Mouse (Mus musculus) hindbrain, embryonic 11.5 days (tissue): ENCODE results near the gene Foxn3. TPM values are rescaled to one million over a fixed set of nuclear protein-coding genes. Genes with fewer than 3 reads are reported as not detected.

ENCODE experiments used
- ATAC-seq: fragments of 200-750 bp; cut with Nextera tagmentation; 2 replicates; pipeline ENCODE4 v1.8.0; 2017; ENCODE audit warnings: mild to moderate bottlenecking, moderate TSS enrichment, moderate library complexity; ENCODE audit not compliant: low FRiP score
- DNase-seq: peaks from one replicate; pipeline ENCODE4 v3.0.0-alpha.2; 2015; ENCODE audit warnings: low spot score
- H3K27ac ChIP-seq: fragments of 300-500 bp; sonication (generic); 2 replicates; pipeline ENCODE4 v1.5.1; 2014; ENCODE audit warnings: mild to moderate bottlenecking, low read depth, low read length
- H3K27me3 ChIP-seq: fragments of 300-500 bp; sonication (generic); 2 replicates; pipeline ENCODE4 v1.6.1; 2014; ENCODE audit warnings: mild to moderate bottlenecking, low read length, moderate library complexity, mixed read lengths; ENCODE audit not compliant: control insufficient read depth, insufficient read depth
- H3K36me3 ChIP-seq: fragments of 300-500 bp; sonication (generic); 2 replicates; pipeline ENCODE4 v1.6.1; 2014; ENCODE audit warnings: mild to moderate bottlenecking, low read length, moderate library complexity, mixed read lengths; ENCODE audit not compliant: control insufficient read depth, insufficient read depth
- H3K4me1 ChIP-seq: fragments of 300-500 bp; sonication (generic); replicated peaks from 2 replicates; pipeline ENCODE4 v1.6.1; 2014; ENCODE audit warnings: low read length, mixed read lengths; ENCODE audit not compliant: control insufficient read depth, insufficient read depth
- H3K4me2 ChIP-seq: fragments of 300-500 bp; sonication (generic); replicated peaks from 2 replicates; pipeline ENCODE4 v1.6.1; 2014; ENCODE audit warnings: mild to moderate bottlenecking, low read depth, low read length
- H3K4me3 ChIP-seq: fragments of 300-500 bp; sonication (generic); 2 replicates; pipeline ENCODE4 v1.5.1; 2014; ENCODE audit warnings: low read depth, low read length
- H3K9ac ChIP-seq: fragments of 300-500 bp; sonication (generic); 2 replicates; pipeline ENCODE4 v1.6.1; 2014; ENCODE audit warnings: low read depth, low read length
- H3K9me3 ChIP-seq: fragments of 300-500 bp; sonication (generic); 2 replicates; pipeline ENCODE4 v1.6.1; 2016; ENCODE audit warnings: low read length; ENCODE audit not compliant: control insufficient read depth
- WGBS: fragments of 180-500 bp; shearing (Covaris S2); extraction: QIAGEN DNeasy Blood & Tissue Kit; methylation state at CpG from one replicate; pipeline ENCODE4 v1.1.7; 2014; 5-methylcytosine and 5-hydroxymethylcytosine counted together
- polyA plus RNA-seq: library from polyadenylated mRNA; unstranded; fragments of >200 nt; fragmentation: Nextera tagmentation; extraction: Ambion mirVana; gene quantifications from 2 replicates; pipeline ENCODE4 v1.2.1, GENCODE M21; 2014

Foxn3 gene
- polyA plus RNA-seq, 1 experiment from 2014 or later, result 91.6 TPM

GRCm38 (mm10) chr12:99570197-99570956 is 7.0 kb upstream of the Foxn3 start:
- Histone ChIP-seq H3K9me3 (no peaks in the 10 kb centered on the region), H3K9ac (no peak overlapping the region), H3K4me2 (no peak overlapping the region), H3K27ac (no peak overlapping the region), H3K4me1 (no peaks in the 10 kb centered on the region), H3K4me3 (no peak overlapping the region), H3K27me3 (no peaks in the 10 kb centered on the region), H3K36me3 (no peaks in the 10 kb centered on the region)
- ATAC-seq (no peak), DNase-seq (no peak)
- 76% methylated on average over 25 of the region's 25 CpGs for WGBS

GRCm38 (mm10) chr12:99565606-99566005 is 2.2 kb upstream of the Foxn3 start:
- no peaks in the 10 kb centered on the region for H3K27me3 ChIP-seq
- H3K9me3 ChIP-seq, result no peaks in the 10 kb centered on the region
- H3K9ac ChIP-seq, result no peak overlapping the region
- no peaks in the 10 kb centered on the region for H3K36me3 ChIP-seq
- DNase-seq (no peak), ATAC-seq (no peak)
- no peak overlapping the region for H3K27ac ChIP-seq
- WGBS, result 75% methylated on average over 2 of the region's 2 CpGs
- H3K4me1 ChIP-seq, result no peaks in the 10 kb centered on the region
- H3K4me2 ChIP-seq, result no peak overlapping the region
- H3K4me3 ChIP-seq, result no peak overlapping the region

DNA sequence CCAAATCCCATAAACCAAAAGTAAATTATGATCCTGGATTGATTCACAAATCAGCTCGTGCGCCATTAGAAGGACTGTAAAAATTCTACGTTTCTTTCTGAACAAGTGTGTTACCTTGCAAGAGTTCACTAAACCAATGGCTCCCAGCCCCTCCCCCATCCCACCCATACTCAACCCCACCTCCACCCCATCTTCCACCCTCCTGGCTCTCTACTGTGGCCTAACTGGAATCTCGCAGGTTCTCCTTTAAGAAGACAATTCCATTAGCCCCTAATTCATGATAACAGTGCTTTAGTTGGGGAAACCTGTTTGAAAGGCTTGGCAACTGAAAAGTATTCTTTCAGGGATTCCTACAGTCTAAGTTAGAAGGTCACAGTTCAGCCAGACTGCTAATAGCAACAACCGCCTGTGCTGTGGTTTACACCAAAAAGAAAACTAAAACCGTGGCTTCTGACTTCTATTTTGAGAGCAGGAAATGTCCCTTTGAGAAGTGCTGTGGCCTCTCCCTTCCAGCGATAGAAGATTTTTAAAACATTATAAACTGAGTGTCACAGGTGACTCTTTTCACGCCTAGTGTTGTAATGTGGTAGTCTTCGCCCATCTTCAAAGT is 1.0 kb upstream of the Foxn3 start:
- WGBS, result 33% methylated on average over 9 of the region's 9 CpGs
- H3K9ac ChIP-seq, result no peak overlapping the region
- no peaks in the 10 kb centered on the region for H3K27me3 ChIP-seq
- no peaks in the 10 kb centered on the region for H3K4me1 ChIP-seq
- no peaks in the 10 kb centered on the region for H3K36me3 ChIP-seq
- DNase-seq (peak; percentile 44), ATAC-seq (no peak)
- H3K4me3 ChIP-seq, result no peak overlapping the region
- H3K9me3 ChIP-seq, result no peaks in the 10 kb centered on the region
- H3K4me2 ChIP-seq, result peak overlapping the region; percentile 76; the same call in 1 of the 2 replicates
- no peak overlapping the region for H3K27ac ChIP-seq

GRCm38 (mm10) chr12:99562867-99563189 is 554 bp downstream of the Foxn3 start:
- Histone ChIP-seq H3K9ac (peak overlapping the region; percentile 87), H3K4me1 (no peaks in the 10 kb centered on the region), H3K36me3 (no peaks in the 10 kb centered on the region), H3K4me3 (peak overlapping the region; percentile 81), H3K27ac (no peak overlapping the region), H3K4me2 (peak overlapping the region; percentile 76), H3K9me3 (no peaks in the 10 kb centered on the region), H3K27me3 (no peaks in the 10 kb centered on the region)
- under 1% methylated on average over 10 of the region's 10 CpGs for WGBS
- DNase-seq (peak; percentile 62), ATAC-seq (no peak)

GRCm38 (mm10) chr12:99562073-99562866 is 1.1 kb downstream of the Foxn3 start:
- Histone ChIP-seq H3K9ac (peak overlapping the region; percentile 87), H3K27me3 (no peaks in the 10 kb centered on the region), H3K4me1 (no peaks in the 10 kb centered on the region), H3K9me3 (no peaks in the 10 kb centered on the region), H3K27ac (peak overlapping the region; percentile 68), H3K4me2 (peak overlapping the region; percentile 76), H3K36me3 (no peaks in the 10 kb centered on the region), H3K4me3 (peak overlapping the region; percentile 81)
- ATAC-seq (peak; percentile 65), DNase-seq (peak; percentile 73)
- WGBS, result under 1% methylated on average over 24 of the region's 24 CpGs

GRCm38 (mm10) chr12:99561333-99561766 is 2.0 kb downstream of the Foxn3 start:
- no peaks in the 10 kb centered on the region for H3K9me3 ChIP-seq
- H3K36me3 ChIP-seq, result no peaks in the 10 kb centered on the region
- H3K27me3 ChIP-seq, result no peaks in the 10 kb centered on the region
- 22% methylated on average over 3 of the region's 3 CpGs for WGBS
- peak overlapping the region; percentile 76 for H3K4me2 ChIP-seq
- no peak overlapping the region for H3K9ac ChIP-seq
- H3K27ac ChIP-seq, result no peak overlapping the region
- H3K4me3 ChIP-seq, result peak overlapping the region; percentile 81
- DNase-seq, result peak; percentile 62
- no peaks in the 10 kb centered on the region for H3K4me1 ChIP-seq
- no peak for ATAC-seq

GRCm38 (mm10) chr12:99560701-99561332 is 2.6 kb downstream of the Foxn3 start:
- DNase-seq (no peak), ATAC-seq (no peak)
- no peaks in the 10 kb centered on the region for H3K9me3 ChIP-seq
- H3K4me2 ChIP-seq, result no peak overlapping the region
- H3K36me3 ChIP-seq, result no peaks in the 10 kb centered on the region
- H3K9ac ChIP-seq, result no peak overlapping the region
- H3K4me3 ChIP-seq, result no peak overlapping the region
- WGBS, result 65% methylated on average over 11 of the region's 11 CpGs
- H3K27me3 ChIP-seq, result no peaks in the 10 kb centered on the region
- H3K4me1 ChIP-seq, result no peaks in the 10 kb centered on the region
- H3K27ac ChIP-seq, result no peak overlapping the region

- no peak overlapping the region for H3K27ac ChIP-seq
- ATAC-seq (no peak), DNase-seq (no peak)
- no peak overlapping the region for H3K4me2 ChIP-seq
- no peaks in the 10 kb centered on the region for H3K4me1 ChIP-seq
- H3K9me3 ChIP-seq, result no peaks in the 10 kb centered on the region
- H3K27me3 ChIP-seq, result no peaks in the 10 kb centered on the region
- WGBS, result 88% methylated on average over 11 of the region's 11 CpGs
- no peak overlapping the region for H3K9ac ChIP-seq
- no peak overlapping the region for H3K4me3 ChIP-seq
- H3K36me3 ChIP-seq, result no peaks in the 10 kb centered on the region
Observed at GRCm38 (mm10) chr12:99559483-99559882, 3.9 kb downstream of the Foxn3 start.
